Mouse (Mus musculus): ENCODE measurements around the gene Gm11444.

DNA sequence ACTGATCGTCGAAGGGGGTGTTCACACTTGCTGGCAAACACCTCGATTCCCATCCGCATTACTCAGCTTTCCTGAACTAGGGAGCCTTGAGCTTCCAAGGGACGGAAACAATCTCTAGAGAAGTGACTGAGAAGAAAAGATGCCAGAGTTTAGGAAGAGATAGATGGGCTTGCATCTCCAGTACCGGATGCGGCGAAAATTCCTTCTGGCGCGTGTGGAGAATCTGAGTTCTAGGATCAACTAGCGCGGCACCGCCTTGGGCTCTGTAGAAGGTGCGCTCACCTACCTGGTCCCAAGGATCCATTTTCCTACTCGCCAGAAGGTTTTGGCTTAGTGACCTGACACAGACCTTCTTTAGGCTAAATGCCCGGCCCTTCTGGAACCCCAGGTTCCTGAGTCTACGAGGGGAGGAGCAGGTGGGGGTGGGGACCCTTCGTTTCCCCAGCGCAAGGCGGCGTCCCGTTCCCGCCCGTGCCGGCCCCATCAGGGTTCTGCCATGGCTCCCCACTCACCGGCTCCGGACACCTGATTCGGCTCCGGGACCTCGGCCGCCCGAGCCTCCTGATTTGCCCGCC is 18.4 kb downstream of the Gm11444 start:
- TF ChIP-seq POLR2A (IDR thresholded peaks at IDR 0.05; ENCODE audit: insufficient read depth, low read depth, low read length): no peak
- TF ChIP-seq CTCF (IDR thresholded peaks at IDR 0.05; ENCODE audit: insufficient read depth, low read depth, low read length): no peak

Data from olfactory bulb, adult 2 months (tissue).